Mouse (Mus musculus): ENCODE measurements around the gene Olfr1294. TPM values are rescaled to one million over a fixed set of nuclear protein-coding genes. Genes with fewer than 3 reads are reported as not detected.

Olfr1294 gene
- total and polyA plus RNA-seq, 3 experiments = not detected

GRCm38 (mm10) chr2:111493729-111494128, 46.4 kb downstream of the Olfr1294 start, which contains the start of gene Olfr1290:
Gene Olfr1290, minus strand, starts transcription at chr2:111493829.
- Histone ChIP-seq H3K4me1 (ENCODE audit: control insufficient read depth in 1 of 2, insufficient read depth in 2 of 2) (no peaks in the 10 kb centered on the region), H3K4me3 (replicated peaks in 1 of 3; ENCODE audit: low read depth in 2 of 3, low read length in 2 of 3, poor library complexity in 1 of 3) (no peak within 1 kb of the TSS), H3K27ac (ENCODE audit: insufficient read depth, low read depth) (no peak within 1 kb of the TSS), H3K4me2 (ENCODE audit: insufficient read depth, low read depth, poor library complexity, severe bottlenecking) (no peak within 1 kb of the TSS), H3K79me2 (replicated peaks; ENCODE audit: control insufficient read depth, extremely low read depth, insufficient read depth, poor library complexity, severe bottlenecking) (no peaks in the 10 kb centered on the region), H3K27me3 (replicated peaks) (no peaks in the 10 kb centered on the region), H3K9ac (ENCODE audit: insufficient read depth, low read depth) (no peak within 1 kb of the TSS), H3K36me3 (replicated peaks in 1 of 2; ENCODE audit: control insufficient read depth in 1 of 2, insufficient read depth in 1 of 2, low read length in 1 of 2) (no peaks in the 10 kb centered on the region), H3K9me3 (replicated peaks; ENCODE audit: low read length) (peaks cover 9% of the 10 kb centered on the region)
- no peak for DNase-seq (ENCODE audit: extremely low read depth)
- no peak for TF ChIP-seq USF2 (conservative IDR thresholded peaks at IDR 0.05; ENCODE audit: low read depth, low read length)
- no peak for TF ChIP-seq CHD2 (IDR thresholded peaks at IDR 0.05; ENCODE audit: low read length)
- TF ChIP-seq POLR2A (IDR thresholded peaks at IDR 0.05; ENCODE audit: low read depth, low read length) = no peak
- no peak for TF ChIP-seq NRF1 (IDR thresholded peaks at IDR 0.05; ENCODE audit: low read depth, low read length)
- TF ChIP-seq CTCF (conservative IDR thresholded peaks at IDR 0.05 in 1 of 2, IDR thresholded peaks at IDR 0.05 in 1 of 2; ENCODE audit: low read depth in 2 of 2, low read length in 2 of 2) = no peak
- no peak for TF ChIP-seq ZMIZ1 (IDR thresholded peaks at IDR 0.05; ENCODE audit: low read depth, low read length)
- no peak for TF ChIP-seq ZKSCAN1 (IDR thresholded peaks at IDR 0.05; ENCODE audit: borderline replicate concordance, low read depth, low read length)
- TF ChIP-seq MEF2A (IDR thresholded peaks at IDR 0.05; ENCODE audit: borderline replicate concordance, low read depth, low read length) = no peak
- TF ChIP-seq BHLHE40 (IDR thresholded peaks at IDR 0.05; ENCODE audit: low read depth, low read length) = no peak
- in situ Hi-C loops (cut with MboI; ENCODE audit: low pct_ligation_motif_present, low pct_unique_long_range_greater_than_20kb, low sequenced_read_pairs) = no loop called here
- dilution Hi-C loops (cut with MboI; ENCODE audit: extremely low pct_ligation_motif_present, extremely low pct_unique_long_range_greater_than_20kb, low sequenced_read_pairs) = no loop called here

Other genes starting within 250 kb of the Olfr1294 start
- gene Olfr1279, start 239.7 kb downstream of the Olfr1294 start, total RNA-seq (2012; rRNA removed) = not detected in 2 replicates
- gene Olfr1279, start 239.7 kb downstream of the Olfr1294 start, total RNA-seq (2014; rRNA removed) = not detected in 2 replicates
- not detected in 2 replicates for gene Olfr1279, start 239.7 kb downstream of the Olfr1294 start, polyA plus RNA-seq (2012; ENCODE audit: insufficient read length, low read depth)
- gene Olfr1280, start 226.3 kb downstream of the Olfr1294 start, total RNA-seq (2012; rRNA removed) = not detected in 2 replicates
- gene Olfr1280, start 226.3 kb downstream of the Olfr1294 start, total RNA-seq (2014; rRNA removed) = not detected in 2 replicates
- not detected in 2 replicates for gene Olfr1280, start 226.3 kb downstream of the Olfr1294 start, polyA plus RNA-seq (2012; ENCODE audit: insufficient read length, low read depth)
- not detected in 2 replicates for gene Olfr1281, start 213.8 kb downstream of the Olfr1294 start, total RNA-seq (2012; rRNA removed)
- not detected in 2 replicates for gene Olfr1281, start 213.8 kb downstream of the Olfr1294 start, total RNA-seq (2014; rRNA removed)
- not detected in 2 replicates for gene Olfr1281, start 213.8 kb downstream of the Olfr1294 start, polyA plus RNA-seq (2012; ENCODE audit: insufficient read length, low read depth)
- gene Olfr1282, start 204.2 kb downstream of the Olfr1294 start, total RNA-seq (2012; rRNA removed) = not detected in 2 replicates
- not detected in 2 replicates for gene Olfr1282, start 204.2 kb downstream of the Olfr1294 start, total RNA-seq (2014; rRNA removed)
- gene Olfr1282, start 204.2 kb downstream of the Olfr1294 start, polyA plus RNA-seq (2012; ENCODE audit: insufficient read length, low read depth) = not detected in 2 replicates
- gene Olfr1283, start 173.5 kb downstream of the Olfr1294 start, total RNA-seq (2012; rRNA removed) = not detected in 2 replicates
- not detected in 2 replicates for gene Olfr1283, start 173.5 kb downstream of the Olfr1294 start, total RNA-seq (2014; rRNA removed)
- gene Olfr1283, start 173.5 kb downstream of the Olfr1294 start, polyA plus RNA-seq (2012; ENCODE audit: insufficient read length, low read depth) = not detected in 2 replicates
- not detected in 2 replicates for gene Olfr1284, start 164.8 kb downstream of the Olfr1294 start, total RNA-seq (2012; rRNA removed)
- gene Olfr1284, start 164.8 kb downstream of the Olfr1294 start, total RNA-seq (2014; rRNA removed) = not detected in 2 replicates
- not detected in 2 replicates for gene Olfr1284, start 164.8 kb downstream of the Olfr1294 start, polyA plus RNA-seq (2012; ENCODE audit: insufficient read length, low read depth)
- not detected in 2 replicates for gene Olfr1286, start 117.2 kb downstream of the Olfr1294 start, total RNA-seq (2012; rRNA removed)
- gene Olfr1286, start 117.2 kb downstream of the Olfr1294 start, total RNA-seq (2014; rRNA removed) = not detected in 2 replicates
- gene Olfr1286, start 117.2 kb downstream of the Olfr1294 start, polyA plus RNA-seq (2012; ENCODE audit: insufficient read length, low read depth) = not detected in 2 replicates
- gene Olfr1287, start 91.1 kb downstream of the Olfr1294 start, total RNA-seq (2012; rRNA removed) = not detected in 2 replicates
- not detected in 2 replicates for gene Olfr1287, start 91.1 kb downstream of the Olfr1294 start, total RNA-seq (2014; rRNA removed)
- gene Olfr1287, start 91.1 kb downstream of the Olfr1294 start, polyA plus RNA-seq (2012; ENCODE audit: insufficient read length, low read depth) = not detected in 2 replicates
- not detected in 2 replicates for gene Olfr1288, start 66.2 kb downstream of the Olfr1294 start, total RNA-seq (2012; rRNA removed)
- gene Olfr1288, start 66.2 kb downstream of the Olfr1294 start, total RNA-seq (2014; rRNA removed) = not detected in 2 replicates
- not detected in 2 replicates for gene Olfr1288, start 66.2 kb downstream of the Olfr1294 start, polyA plus RNA-seq (2012; ENCODE audit: insufficient read length, low read depth)
- gene Olfr1289, start 59.5 kb downstream of the Olfr1294 start, total RNA-seq (2012; rRNA removed) = not detected in 2 replicates
- not detected in 2 replicates for gene Olfr1289, start 59.5 kb downstream of the Olfr1294 start, total RNA-seq (2014; rRNA removed)
- not detected in 2 replicates for gene Olfr1289, start 59.5 kb downstream of the Olfr1294 start, polyA plus RNA-seq (2012; ENCODE audit: insufficient read length, low read depth)
- not detected in 2 replicates for gene Olfr1290, start 46.5 kb downstream of the Olfr1294 start, total RNA-seq (2012; rRNA removed)
- not detected in 2 replicates for gene Olfr1290, start 46.5 kb downstream of the Olfr1294 start, total RNA-seq (2014; rRNA removed)
- gene Olfr1290, start 46.5 kb downstream of the Olfr1294 start, polyA plus RNA-seq (2012; ENCODE audit: insufficient read length, low read depth) = not detected in 2 replicates
- gene Olfr1291-ps1, start 43.1 kb downstream of the Olfr1294 start, total RNA-seq (2012; rRNA removed) = not detected in 2 replicates
- not detected in 2 replicates for gene Olfr1291-ps1, start 43.1 kb downstream of the Olfr1294 start, total RNA-seq (2014; rRNA removed)
- gene Olfr1291-ps1, start 43.1 kb downstream of the Olfr1294 start, polyA plus RNA-seq (2012; ENCODE audit: insufficient read length, low read depth) = not detected in 2 replicates
- gene Olfr1293-ps, start 15.1 kb downstream of the Olfr1294 start, total RNA-seq (2012; rRNA removed) = not detected in 2 replicates
- gene Olfr1293-ps, start 15.1 kb downstream of the Olfr1294 start, total RNA-seq (2014; rRNA removed) = not detected in 2 replicates
- gene Olfr1293-ps, start 15.1 kb downstream of the Olfr1294 start, polyA plus RNA-seq (2012; ENCODE audit: insufficient read length, low read depth) = 0.10 TPM in 1 of 2 replicates, not detected in the other
- gene Olfr1295, start 29.4 kb upstream of the Olfr1294 start, total RNA-seq (2012; rRNA removed) = not detected in 2 replicates
- gene Olfr1295, start 29.4 kb upstream of the Olfr1294 start, total RNA-seq (2014; rRNA removed) = not detected in 2 replicates
- not detected in 2 replicates for gene Olfr1295, start 29.4 kb upstream of the Olfr1294 start, polyA plus RNA-seq (2012; ENCODE audit: insufficient read length, low read depth)
- gene Olfr1297, start 86.2 kb upstream of the Olfr1294 start, total RNA-seq (2012; rRNA removed) = not detected in 2 replicates
- not detected in 2 replicates for gene Olfr1297, start 86.2 kb upstream of the Olfr1294 start, total RNA-seq (2014; rRNA removed)
- gene Olfr1297, start 86.2 kb upstream of the Olfr1294 start, polyA plus RNA-seq (2012; ENCODE audit: insufficient read length, low read depth) = not detected in 2 replicates
- not detected in 2 replicates for gene Olfr1298, start 108.9 kb upstream of the Olfr1294 start, total RNA-seq (2012; rRNA removed)
- not detected in 2 replicates for gene Olfr1298, start 108.9 kb upstream of the Olfr1294 start, total RNA-seq (2014; rRNA removed)
- gene Olfr1298, start 108.9 kb upstream of the Olfr1294 start, polyA plus RNA-seq (2012; ENCODE audit: insufficient read length, low read depth) = not detected in 2 replicates
- not detected in 2 replicates for gene Olfr1299, start 121.1 kb upstream of the Olfr1294 start, total RNA-seq (2012; rRNA removed)
- not detected in 2 replicates for gene Olfr1299, start 121.1 kb upstream of the Olfr1294 start, total RNA-seq (2014; rRNA removed)
- gene Olfr1299, start 121.1 kb upstream of the Olfr1294 start, polyA plus RNA-seq (2012; ENCODE audit: insufficient read length, low read depth) = not detected in 2 replicates
- gene Olfr1301, start 210.7 kb upstream of the Olfr1294 start, total RNA-seq (2012; rRNA removed) = not detected in 2 replicates
- not detected in 2 replicates for gene Olfr1301, start 210.7 kb upstream of the Olfr1294 start, total RNA-seq (2014; rRNA removed)
- gene Olfr1301, start 210.7 kb upstream of the Olfr1294 start, polyA plus RNA-seq (2012; ENCODE audit: insufficient read length, low read depth) = not detected in 2 replicates
- gene Olfr1302, start 237.1 kb upstream of the Olfr1294 start, total RNA-seq (2012; rRNA removed) = not detected in 2 replicates
- not detected in 2 replicates for gene Olfr1302, start 237.1 kb upstream of the Olfr1294 start, total RNA-seq (2014; rRNA removed)
- not detected in 2 replicates for gene Olfr1302, start 237.1 kb upstream of the Olfr1294 start, polyA plus RNA-seq (2012; ENCODE audit: insufficient read length, low read depth)

Measured in CH12.LX (cell line).